Mouse (Mus musculus): ENCODE measurements around the gene Prkg1.

The Prkg1 gene

DNA sequence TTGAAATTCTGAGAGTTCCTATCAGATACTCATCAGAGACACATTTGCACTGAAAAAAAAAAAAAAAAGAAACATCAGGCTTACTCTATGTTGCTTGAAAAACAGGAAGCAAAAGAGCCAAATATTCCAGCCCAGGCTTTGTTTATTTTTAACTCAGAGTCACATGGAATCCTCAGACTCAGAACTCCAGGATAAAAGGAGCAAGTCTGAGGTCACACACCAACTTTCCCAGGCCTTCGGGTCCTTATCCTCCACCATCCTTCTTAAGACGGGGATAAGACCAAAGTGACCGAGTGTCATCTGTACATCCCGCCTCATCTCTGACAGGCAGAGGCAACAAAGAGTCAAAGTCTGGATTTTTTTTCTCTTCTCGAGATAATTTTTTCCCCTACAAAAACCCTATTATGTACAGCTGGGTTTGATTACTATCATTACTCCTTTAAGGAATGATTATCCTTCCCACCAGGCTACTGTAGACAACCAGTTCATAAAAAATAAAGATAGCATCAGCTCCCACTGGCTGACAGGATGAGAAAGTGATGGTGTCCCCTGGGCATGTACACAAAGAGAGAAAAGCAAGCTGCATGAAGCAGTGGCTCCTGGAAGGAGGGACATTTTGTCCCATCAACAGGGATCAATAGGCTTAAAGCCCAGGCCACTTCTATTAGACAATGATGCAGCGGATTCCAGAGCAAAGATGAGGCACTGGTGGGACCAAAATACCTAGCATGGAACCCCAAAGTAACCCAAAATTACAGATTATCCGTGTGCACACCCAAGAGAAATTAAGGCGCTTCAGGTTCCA, 21.4 kb downstream of the Prkg1 start:
- no peak for DNase-seq

DNA sequence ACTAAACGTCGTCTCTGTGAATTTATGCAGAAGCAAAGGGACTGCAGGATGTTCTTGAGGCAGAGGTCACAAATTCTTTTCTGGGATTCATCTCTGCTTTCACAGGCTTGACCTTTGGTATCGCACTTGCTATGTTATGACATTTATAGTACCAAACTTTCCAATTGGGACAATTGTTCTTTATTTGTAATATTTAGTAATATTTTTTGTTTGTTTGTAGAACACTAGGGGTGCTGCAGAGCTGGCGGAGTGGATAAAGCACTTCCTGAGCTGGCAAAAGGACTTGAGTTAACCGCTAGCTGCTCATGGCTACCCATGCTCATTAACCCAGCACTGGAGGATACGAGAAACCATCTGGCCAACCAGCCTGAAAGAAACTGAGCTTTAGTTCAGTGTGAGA, 49.9 kb downstream of the Prkg1 start:
- no peak for DNase-seq

DNA sequence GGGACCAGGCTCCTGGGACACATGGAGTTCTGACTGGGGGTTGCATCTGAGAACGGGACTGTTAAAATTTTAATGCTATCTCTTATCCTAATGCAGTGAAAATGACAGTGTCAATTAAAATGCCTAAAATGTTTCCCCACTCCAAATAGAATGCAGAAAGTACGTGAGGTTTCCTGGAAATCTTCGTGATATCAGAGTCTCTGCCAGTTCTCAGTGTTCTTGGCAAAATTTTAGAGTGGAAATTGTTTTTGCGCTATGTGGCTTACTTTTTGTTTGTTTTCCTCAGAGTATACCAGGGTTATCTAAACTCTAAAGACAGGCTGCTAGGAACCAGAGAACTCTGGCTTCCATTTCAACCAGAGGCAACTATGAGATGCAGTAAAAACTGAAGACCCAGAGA, 50.4 kb downstream of the Prkg1 start:
- no peak for DNase-seq

DNA sequence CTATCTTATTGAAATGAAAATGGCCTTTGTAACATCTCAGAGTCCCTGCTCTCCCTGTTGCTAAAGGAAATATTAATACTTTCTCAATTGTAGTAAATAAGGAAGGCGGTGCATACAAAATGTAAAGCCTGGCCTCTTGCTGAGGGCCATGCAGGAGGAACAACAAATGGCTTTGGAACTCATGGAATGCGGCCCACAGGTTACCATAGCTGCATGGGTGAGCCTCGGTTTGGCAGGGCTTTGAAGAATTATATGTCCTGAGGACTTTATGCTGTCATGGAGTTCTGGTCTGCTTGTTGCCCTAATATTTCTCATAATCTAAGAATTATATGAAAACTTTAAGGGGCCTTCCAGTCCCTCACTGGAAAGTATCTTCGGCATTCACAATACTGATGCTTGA, 51.5 kb downstream of the Prkg1 start:
- DNase-seq = no peak

DNA sequence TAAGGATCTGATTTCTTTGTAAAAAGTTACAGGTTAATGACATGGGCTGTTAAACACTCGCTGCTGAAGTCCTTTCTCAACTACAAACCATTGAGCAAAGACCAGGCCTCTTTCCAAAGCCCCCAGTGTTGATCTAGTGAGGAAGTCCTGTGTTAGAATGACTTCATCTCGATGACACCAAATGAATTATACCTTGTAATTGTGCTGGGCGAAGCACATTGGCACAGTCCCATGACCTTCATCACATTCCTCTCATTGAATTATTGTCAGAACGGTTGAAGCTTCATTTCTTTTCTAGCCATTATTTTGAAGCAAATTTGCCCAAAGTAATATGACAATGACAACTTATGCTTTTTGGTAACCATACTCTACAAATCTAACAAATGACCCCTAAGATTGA, 54.5 kb downstream of the Prkg1 start:
- no peak for DNase-seq

DNA sequence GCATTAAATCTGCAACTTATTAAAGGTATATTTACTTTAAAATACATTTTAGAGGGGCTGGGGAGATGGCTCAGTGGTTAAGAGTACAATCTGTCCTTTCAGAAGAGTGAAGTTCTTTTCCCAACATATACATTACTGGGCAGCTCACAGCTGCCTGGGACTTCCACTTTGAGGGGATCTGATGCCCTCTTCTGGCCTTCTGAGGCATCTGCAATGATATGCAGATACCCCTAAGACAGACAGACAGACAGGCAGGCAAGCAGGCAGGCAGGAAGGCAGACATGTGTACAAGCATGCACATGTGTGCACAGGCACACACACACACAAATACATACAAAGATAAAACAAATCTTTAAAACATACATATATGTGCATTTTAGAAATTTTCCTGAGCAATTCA, 60.8 kb downstream of the Prkg1 start:
- no peak for DNase-seq

DNA sequence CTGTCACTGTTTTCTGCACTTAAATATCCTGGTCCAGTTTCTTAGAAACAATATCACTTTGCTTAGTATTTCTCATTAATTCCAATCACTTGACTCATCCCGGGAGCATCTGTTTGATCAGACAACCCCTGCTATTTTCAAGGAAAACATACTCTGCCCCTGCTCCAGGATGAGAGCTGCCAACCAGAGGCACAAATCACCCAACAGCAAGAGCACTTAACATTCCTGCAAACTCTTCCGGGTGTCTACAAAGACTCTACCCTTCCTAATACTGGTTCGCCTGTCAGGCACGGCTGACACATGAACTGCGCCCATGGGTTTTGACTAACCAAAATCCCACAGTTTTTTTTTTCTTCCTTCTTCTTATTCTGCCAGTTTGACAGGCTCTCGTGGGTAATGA, 65.9 kb downstream of the Prkg1 start:
- DNase-seq = no peak

DNA sequence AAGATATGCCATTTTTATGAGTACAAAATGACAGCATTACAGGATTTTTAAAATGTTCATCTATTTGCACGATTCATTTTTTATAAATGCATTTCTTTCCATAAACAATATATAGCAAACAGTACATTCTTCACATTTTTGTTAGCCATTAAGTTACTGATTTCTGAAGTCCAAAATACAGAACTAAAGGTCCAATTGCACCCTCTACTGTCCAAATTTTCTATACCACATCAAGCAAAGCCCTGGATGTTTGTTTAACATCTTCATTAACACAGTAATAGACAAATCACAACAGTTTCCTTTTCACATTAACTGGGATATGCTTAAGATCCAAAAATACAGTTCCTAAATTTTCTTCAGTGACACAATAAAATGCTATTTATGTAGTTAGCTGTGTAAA, 84.0 kb downstream of the Prkg1 start:
- no peak for DNase-seq

DNA sequence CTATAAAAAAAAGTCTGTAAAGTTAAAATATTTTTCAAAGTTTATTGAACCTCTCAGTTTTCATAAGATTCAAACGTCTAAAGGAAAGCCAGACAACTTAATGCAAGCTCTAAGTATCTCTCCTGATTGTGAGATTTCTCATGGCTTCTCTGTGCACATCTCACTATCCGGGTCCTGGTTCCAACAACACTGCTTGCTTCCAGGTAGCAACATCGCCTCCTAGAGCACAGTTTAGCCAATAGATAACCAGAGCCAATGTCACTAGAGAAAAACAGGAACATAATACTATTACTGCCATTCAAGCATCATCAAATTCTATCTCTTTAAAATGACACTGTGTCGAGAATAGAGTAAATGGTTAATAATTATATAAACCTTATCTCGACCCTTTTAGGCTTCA, 86.5 kb downstream of the Prkg1 start:
- no peak for DNase-seq

DNA sequence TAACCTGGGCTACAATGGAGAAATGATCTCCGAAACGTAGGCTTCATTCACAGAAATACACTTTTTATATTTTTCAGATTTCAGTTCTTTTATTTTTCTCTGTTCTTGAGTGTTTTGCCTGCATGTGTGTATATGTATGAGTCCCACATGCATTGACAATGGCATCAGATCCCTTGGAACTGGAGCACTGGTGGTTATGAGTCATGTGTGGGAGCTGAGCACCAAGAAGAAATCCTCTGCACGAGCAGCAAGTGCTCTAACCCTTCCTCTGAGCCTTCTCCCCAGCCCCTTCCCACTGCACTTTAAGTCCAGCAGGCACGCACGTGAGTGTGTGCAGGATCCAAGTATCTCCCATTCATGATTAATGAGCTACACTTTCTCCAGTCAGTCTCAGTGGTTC, 93.1 kb downstream of the Prkg1 start:
- DNase-seq = no peak

DNA sequence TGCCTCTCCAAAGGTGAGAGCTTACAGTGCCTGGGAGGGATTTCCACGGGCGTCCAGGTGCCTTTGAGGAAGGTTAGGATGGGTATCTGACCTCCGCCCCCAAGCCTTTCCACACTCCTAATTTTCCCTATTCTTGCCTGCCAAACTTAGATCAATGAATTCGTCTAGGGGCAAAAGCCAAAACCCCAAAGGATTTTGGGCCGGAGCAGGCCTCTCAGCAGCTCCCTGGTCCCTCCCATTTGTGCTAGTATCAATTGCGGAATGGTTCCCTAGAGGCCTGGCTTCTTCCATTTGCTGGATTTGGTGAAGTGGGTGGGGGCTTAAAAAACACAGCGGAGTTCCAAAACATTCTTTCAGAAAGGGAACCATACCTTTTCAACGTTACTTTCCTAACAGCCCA, 99.8 kb downstream of the Prkg1 start:
- no peak for DNase-seq

DNA sequence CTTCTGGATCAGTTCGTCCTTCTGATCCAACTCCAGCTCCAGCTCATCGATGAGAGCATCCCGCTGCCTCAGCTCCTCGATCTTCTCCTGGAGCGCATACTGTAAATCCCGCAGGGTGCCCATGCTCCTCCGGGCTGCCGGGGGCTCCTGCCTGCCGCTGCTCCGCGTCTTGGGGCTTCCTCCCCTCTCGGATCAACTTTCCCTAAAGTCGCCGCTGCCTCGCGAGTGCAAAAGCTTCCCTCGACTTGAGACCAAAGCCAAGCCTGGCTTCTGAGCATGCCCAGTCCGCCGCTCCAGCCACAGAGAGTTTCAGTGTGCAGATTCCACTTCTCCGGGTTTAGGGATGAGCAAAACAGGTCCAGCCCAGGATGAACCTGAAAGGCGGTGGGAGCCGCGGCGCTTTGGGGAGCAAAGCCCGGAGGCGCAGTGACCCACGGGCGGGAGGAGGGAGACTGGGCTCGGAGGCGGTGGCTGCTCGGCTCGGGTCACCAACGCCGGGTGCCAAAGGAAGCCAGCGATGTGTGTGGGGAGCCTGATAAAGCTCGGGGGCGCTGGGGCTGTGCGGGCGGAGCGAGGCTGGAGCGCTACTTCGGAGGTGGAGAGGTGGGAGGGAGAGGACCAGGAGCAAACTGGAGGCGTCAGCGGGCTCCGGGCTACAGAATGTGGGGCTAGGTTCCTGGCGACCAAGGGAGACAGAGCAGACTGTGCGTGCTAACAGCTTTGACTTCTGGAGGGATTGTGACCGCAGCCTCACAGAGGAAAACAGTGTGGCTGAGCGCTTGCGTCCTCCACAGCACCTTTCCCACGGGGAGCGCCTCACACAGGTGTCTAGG, 100.5 kb downstream of the Prkg1 start:
- DNase-seq = no peak

DNA sequence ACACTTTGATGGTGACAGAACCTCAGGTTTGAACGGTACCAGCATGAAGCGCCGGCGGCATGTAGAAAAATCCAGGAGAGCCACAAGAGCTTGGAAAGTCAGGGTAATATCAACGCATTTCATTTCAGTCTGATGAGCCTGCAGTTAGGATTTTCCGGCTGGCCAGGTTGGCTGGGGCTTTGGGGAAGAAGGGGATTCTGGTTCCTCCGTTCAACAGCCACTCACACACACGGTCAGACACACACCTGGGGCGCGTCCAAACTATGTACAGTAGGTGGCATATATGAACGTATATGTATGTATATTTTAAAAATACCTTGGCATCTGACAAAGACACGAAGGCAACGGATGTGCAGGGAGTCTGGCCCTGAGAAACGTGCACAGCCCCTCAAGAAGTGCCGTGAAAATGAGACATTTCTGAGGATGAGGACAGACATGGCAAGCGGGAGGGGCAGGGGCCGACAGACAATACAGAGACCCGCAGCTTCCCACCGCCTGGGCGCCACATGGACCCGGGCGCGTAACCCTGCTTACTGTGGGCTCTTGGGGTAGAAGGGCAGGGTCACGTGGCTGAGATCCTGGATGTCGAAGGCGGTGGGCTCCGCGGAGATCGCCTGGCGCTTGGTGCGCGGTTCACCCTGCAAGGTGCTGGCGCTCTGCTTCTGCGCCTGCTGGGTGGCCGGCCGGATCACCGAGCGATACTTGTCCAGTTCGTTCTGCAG, 101.2 kb downstream of the Prkg1 start:
- no peak for DNase-seq

DNA sequence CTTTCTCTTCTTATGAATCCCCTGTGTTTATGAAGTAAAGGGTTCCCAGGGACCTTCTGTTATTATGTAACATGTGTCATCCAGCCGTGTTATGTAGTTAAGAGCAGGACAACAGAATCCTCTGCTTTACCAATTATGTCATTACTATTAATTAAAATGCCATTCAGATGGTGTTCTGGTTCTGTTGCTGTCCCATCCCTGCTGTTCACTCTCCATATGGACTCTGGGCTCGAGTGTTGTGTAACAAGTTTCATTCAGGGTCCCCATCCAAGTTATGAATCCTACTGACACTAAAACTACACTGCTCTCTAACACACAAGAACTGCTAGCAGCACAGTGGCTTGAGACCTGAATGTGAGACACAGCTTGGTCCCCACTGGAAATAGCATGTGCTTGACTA, 102.0 kb downstream of the Prkg1 start:
- DNase-seq = no peak

DNA sequence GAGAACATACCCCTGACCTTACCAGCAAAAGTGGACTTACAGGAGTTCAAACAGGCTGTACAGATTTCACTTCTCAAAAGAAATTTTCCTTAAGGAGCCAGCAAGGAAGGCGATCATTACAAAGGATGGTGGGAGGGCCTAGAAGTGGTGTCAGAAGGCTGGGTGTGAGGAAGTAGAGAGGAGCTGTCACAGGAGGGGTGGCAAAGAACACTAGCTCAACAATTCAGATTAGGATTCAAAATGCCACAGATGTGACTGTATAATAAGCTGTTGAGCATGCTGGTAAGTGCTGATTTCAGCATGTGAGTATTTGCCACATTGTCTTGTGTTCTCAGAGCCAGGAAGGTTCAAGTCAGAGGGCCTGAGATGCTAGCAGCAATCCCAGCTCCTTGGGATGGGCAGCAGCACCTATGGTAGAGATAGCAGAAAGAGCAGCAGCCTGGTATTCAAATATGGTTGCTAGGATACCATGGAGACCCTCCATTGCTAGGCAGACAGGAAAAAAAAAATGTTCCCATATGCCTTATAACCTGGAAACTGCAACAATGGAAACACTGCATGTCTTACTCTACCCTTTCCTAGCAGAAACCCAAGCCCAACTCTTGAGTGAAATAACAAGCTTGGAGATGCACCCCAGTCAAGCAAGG, 106.0 kb downstream of the Prkg1 start:
- DNase-seq = no peak

DNA sequence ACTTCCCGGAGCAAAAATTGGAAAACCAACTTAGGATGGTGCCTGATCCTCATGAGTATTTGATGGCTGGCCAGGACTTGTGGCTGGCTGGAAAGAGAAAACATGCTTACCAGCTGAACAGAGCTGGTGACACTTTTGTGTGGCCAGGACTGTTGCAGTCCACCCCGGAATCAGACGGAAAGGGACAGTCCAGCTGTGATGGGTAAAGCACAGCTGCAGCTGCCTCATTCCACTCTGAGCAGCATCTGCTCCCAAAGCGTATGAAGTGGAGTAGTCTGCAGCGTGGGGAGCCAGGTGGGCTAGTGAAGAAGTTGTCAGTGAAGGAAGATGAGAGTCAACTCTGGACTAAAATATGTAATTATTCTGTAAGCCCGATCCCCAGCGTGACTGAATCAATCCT, 108.6 kb downstream of the Prkg1 start:
- no peak for DNase-seq

DNA sequence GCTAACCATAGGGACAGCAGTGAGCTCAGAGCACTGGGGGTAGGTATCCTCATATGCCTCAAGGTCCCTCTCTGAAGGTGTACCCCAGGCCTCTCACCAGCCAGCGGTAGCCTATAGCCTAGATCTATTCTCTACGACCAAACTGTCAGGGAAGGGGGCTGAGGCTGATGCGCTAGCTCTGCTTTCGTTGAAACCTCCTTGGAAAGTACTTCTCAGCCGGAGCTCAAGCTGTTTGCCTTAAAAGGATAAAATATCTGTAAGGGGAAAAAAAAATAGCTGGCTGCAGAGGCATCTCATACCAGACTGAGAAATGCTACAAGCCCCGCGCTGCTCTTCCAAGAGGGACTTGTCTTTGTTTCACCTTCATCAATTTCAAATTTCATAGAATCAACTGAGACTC, 109.0 kb downstream of the Prkg1 start:
- DNase-seq = no peak

DNA sequence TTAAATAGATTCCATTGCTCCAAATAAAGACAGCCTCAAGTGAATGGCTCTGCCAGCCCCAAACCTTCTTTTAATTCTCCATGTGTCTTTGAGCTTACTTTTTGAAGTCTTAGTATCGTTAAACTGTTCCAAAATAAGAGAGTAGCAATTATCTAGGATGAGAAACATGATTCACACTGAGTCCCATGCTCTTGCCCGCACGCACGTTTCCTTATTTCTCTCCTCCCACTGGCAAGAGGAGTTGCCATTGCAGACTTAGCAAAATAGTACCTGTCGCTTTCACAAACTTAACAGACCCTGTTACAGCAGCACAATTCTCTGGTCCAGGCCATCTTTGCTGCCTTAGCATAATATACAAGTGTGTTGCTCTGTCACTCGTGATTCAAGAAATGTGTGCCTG, 110.8 kb downstream of the Prkg1 start:
- no peak for DNase-seq

DNA sequence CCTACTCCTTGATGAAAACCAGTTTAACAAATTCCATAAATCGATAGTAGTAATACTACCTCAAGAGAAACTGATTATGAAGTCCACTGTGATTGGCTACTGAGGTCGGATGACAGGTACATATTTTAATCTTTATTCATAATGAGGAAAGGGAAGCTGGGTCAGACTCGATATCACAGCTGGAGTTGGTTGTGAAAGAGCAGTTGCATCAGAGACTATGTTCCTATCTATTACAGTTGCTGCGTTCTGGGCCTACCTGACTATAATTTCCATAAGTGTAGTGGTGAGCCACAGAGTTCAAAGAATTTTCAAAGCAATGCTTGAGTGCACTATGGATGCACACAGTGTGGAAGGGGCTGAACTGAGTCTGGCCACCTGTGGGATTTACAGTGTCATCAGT, 114.4 kb downstream of the Prkg1 start:
- DNase-seq = no peak

DNA sequence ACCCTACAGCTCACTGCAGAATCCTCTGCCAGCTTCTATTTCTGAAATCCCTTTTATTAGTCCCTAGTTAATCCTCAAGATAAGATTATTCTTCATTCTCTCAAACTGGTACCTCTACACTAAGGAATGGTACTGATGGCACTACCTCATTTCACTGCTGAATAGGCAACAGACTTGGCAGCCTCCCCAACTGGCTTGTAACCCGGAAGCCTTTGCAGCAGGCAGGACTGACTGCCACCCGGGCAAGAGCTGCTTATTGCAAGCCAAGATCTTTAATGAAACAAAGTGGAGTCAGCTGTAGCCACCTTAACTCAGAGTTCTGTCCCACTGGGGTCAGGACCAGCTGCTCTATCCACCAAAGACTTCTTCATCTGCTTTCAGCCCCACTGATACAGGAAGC, 117.3 kb downstream of the Prkg1 start:
- DNase-seq = no peak

DNA sequence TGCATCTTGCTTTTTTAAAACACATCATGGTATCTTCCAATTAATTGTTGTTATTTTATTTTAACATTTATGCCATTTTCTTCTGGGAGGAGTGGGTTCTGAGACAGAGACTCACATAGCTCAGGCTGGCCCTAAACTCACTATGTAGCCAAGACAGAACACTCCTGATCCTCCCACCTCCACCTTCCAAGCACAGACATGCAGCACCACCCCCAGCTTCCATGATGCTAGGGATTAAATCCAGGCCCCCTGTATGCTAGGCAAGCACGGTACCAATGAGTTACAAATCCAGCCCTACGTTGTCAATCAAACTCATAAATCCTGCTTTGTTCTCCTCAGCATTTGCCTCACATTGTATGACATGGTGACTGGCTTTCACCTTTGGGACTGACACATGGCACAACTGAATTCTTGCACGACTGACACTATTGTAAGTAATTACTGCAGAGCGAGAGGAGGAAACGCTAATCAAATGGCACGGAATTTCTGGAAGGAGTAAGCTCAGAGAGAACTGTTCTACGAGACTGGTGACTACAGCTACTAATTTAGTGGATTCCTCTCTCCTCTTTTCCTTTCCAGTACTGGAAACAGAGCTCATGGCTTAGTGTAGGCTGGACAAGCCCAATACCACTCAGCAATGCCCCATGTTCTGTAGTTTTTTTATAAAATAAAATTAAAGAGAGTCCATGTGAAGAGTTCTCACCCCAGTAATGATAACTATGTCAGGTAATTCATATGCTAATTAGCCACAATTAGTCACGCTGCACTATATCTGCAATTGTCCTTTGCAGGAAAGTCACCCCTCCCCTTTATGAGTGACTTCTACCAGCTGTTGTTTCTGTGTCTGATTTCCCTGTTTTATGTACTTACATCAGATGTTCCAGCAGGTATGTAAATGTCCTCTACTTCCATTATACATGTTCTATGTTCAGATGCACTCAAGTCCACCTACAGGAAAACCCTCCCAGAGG, 133.6 kb downstream of the Prkg1 start:
- no peak for DNase-seq

DNA sequence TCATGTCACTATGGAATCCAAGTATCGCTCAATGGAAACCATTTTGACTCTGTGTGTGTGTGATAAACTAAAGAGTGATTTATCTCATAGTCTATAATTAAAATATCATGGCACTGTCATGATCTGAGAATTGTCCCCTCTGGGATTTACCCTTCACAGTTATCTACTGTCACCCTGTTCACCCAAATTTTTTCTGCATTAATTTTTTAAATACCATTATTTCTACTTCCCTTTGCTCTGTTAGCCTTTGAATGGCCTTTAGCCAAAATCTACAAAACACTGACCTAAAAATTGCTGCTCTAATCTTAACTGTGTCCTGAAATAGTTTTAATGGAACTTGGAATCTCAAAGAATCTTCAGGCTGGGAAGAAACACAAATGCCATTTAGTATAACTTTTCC, 143.1 kb downstream of the Prkg1 start:
- DNase-seq = no peak
